ENCODE assay signal across 14 mouse cellular contexts in the genomic region with DNA sequence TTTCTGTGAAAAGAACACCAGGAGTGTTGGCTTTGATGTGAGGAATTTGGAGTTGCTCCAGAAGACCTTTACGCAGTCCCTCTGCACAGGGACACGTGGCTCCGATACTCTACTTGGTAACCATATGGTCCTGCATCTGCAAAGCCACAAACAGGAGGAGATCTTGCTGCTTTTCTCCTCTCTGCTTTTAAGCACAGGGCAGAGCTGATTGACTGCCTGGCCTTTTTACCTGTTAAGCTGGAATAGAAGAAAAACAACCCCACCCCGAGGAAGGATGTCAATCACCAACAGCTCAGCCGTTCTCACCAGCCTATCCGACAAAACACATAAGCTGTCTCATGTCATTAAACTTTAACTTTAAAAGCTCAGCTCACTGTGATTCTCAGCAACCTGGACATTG.
A peak's percentile ranks its signal among the peaks of the same experiment; 100 is the strongest.
DNase-seq lines count a peak whose midpoint lies in the region; ATAC-seq and TF ChIP-seq lines count a peak whose summit lies in the region.
"Had no signal": no experiment of that assay in that cellular context is flagged by ENCODE, and none has a peak within 500 bp of the region (broad histone marks: within the 10 kb centered on the region; RNA-seq: fewer than 3 reads in every experiment).

No protein-coding gene starts in this region.

- no peak overlapping the region for H3K4me2 ChIP-seq in lung, embryonic 14.5 days
- H3K4me2 ChIP-seq: embryonic facial prominence, embryonic 15.5 days; intestine, embryonic 15.5 days had no signal

- H3K27ac ChIP-seq in heart, embryonic 10.5 days: no peak overlapping the region
- H3K27ac ChIP-seq in lung, embryonic 14.5 days (ENCODE audit: low read depth): no peak overlapping the region
- H3K27ac ChIP-seq: embryonic facial prominence, embryonic 15.5 days; intestine, embryonic 15.5 days had no signal

- peaks cover 3% of the 10 kb centered on the region; the same call in 1 of the 2 replicates for H3K27me3 ChIP-seq in heart, embryonic 10.5 days (ENCODE audit: insufficient read depth, poor library complexity, severe bottlenecking)
- H3K27me3 ChIP-seq in lung, embryonic 14.5 days (ENCODE audit: insufficient read depth, low read length): no peaks in the 10 kb centered on the region
- H3K27me3 ChIP-seq: embryonic facial prominence, embryonic 15.5 days; intestine, embryonic 15.5 days had no signal

- WGBS in heart, embryonic 10.5 days: 47% methylated on average over 6 of the region's 6 CpGs
- WGBS in lung, embryonic 14.5 days: 35% methylated on average over 6 of the region's 6 CpGs

- ATAC-seq in lung, embryonic 14.5 days (ENCODE audit: insufficient read depth): no peak
- ATAC-seq: intestine, embryonic 15.5 days had no signal

- H3K9ac ChIP-seq in lung, embryonic 14.5 days: no peak overlapping the region
- H3K9ac ChIP-seq: embryonic facial prominence, embryonic 15.5 days; intestine, embryonic 15.5 days had no signal

- no peaks in the 10 kb centered on the region for H3K9me3 ChIP-seq in heart, embryonic 10.5 days
- no peaks in the 10 kb centered on the region for H3K9me3 ChIP-seq in lung, embryonic 14.5 days (ENCODE audit: low read depth, low read length)
- H3K9me3 ChIP-seq: embryonic facial prominence, embryonic 15.5 days; G1E; intestine, embryonic 15.5 days had no signal

- H3K36me3 ChIP-seq in heart, embryonic 10.5 days: no peaks in the 10 kb centered on the region
- H3K36me3 ChIP-seq in lung, embryonic 14.5 days (ENCODE audit: insufficient read depth): no peaks in the 10 kb centered on the region
- H3K36me3 ChIP-seq: embryonic facial prominence, embryonic 15.5 days; G1E; intestine, embryonic 15.5 days had no signal

- 0 out of 2 replicates have a peak, but pooled peaks cover 3% of the 10 kb centered on the region for H3K4me1 ChIP-seq in heart, embryonic 10.5 days
- 0 out of 2 replicates have a peak, but pooled peaks cover 2% of the 10 kb centered on the region for H3K4me1 ChIP-seq in lung, embryonic 14.5 days (ENCODE audit: insufficient read depth)
- H3K4me1 ChIP-seq: intestine, embryonic 15.5 days had no signal

- peak; percentile 74 for DNase-seq in heart, adult 11 months
- DNase-seq in heart, embryonic 10.5 days (ENCODE audit: low spot score): no peak
- DNase-seq in lung, embryonic 14.5 days: peak; percentile 28
- DNase-seq in lung, adult 18-20 months: no peak
- DNase-seq in kidney, adult 9 months: peak; percentile 73
- no peak for DNase-seq in left cerebral cortex, postnatal 4 days
- DNase-seq in spleen, adult 12 weeks (ENCODE audit: low spot score): no peak
- DNase-seq: adrenal gland, postnatal 10 days; cerebellum, postnatal 36 days; heart, postnatal 14 days; lung, postnatal 14 days had no signal

- intact Hi-C loops in left cerebral cortex, postnatal 4 days (cut with DNase I): no loop called here

- TF ChIP-seq CTCF in lung, embryonic 14.5 days (IDR thresholded peaks at IDR 0.05; ENCODE audit: low read depth): no peak

- no peak overlapping the region for H3K4me3 ChIP-seq in heart, embryonic 10.5 days
- H3K4me3 ChIP-seq in lung, embryonic 14.5 days (ENCODE audit: low read depth, low read length): no peak overlapping the region
- H3K4me3 ChIP-seq: embryonic facial prominence, embryonic 15.5 days; intestine, embryonic 15.5 days had no signal

Comparison
In these comparisons a context has a peak if more than half of its experiments do, and no peak if none do; other contexts are left out.
1. DNase-seq: peak in heart, adult 11 months (single experiment), lung, embryonic 14.5 days (single experiment) and kidney, adult 9 months (single experiment); none in heart, embryonic 10.5 days (single experiment), lung, adult 18-20 months (0 of 2), left cerebral cortex, postnatal 4 days (single experiment) and spleen, adult 12 weeks (single experiment).